Comparison of ENCODE assay signal across 12 mouse cellular contexts in genomic region chr4:139199703-139200340, GRCm38 (mm10). TPM values are rescaled to one million over a fixed set of nuclear protein-coding genes. Genes with fewer than 3 reads are reported as not detected.
DNase-seq lines count a peak whose midpoint lies in the region; ATAC-seq and TF ChIP-seq lines count a peak whose summit lies in the region.
"Had no signal": no experiment of that assay in that cellular context is flagged by ENCODE, and none has a peak within 500 bp of the region (broad histone marks: within the 10 kb centered on the region; RNA-seq: fewer than 3 reads in every experiment).

No protein-coding gene starts in this region.

- H3K9me3 ChIP-seq in liver, embryonic 16.5 days (replicated peaks; ENCODE audit: control insufficient read depth, low read length): no peaks in the 10 kb centered on the region
- no peaks in the 10 kb centered on the region for H3K9me3 ChIP-seq in stomach, postnatal 0 days (ENCODE audit: control insufficient read depth, low read length)
- H3K9me3 ChIP-seq: embryonic facial prominence, embryonic 12.5 days had no signal

- 15% methylated on average over 8 of the region's 8 CpGs for WGBS in liver, embryonic 16.5 days (ENCODE audit: insufficient replicate concordance)
- WGBS in stomach, postnatal 0 days: 88% methylated on average over 8 of the region's 8 CpGs

- no peaks in the 10 kb centered on the region for H3K27me3 ChIP-seq in testis, adult 2 months (ENCODE audit: control insufficient read depth, insufficient read depth, low read length)
- no peaks in the 10 kb centered on the region for H3K27me3 ChIP-seq in liver, embryonic 16.5 days (ENCODE audit: control insufficient read depth, insufficient read depth, low read depth, low read length)
- H3K27me3 ChIP-seq in stomach, postnatal 0 days (ENCODE audit: control insufficient read depth, insufficient read depth, low read length): no peaks in the 10 kb centered on the region
- H3K27me3 ChIP-seq: embryonic facial prominence, embryonic 12.5 days had no signal

- H3K4me2 ChIP-seq in liver, embryonic 16.5 days (ENCODE audit: low read depth, low read length): peak overlapping the region; percentile 36
- no peak overlapping the region for H3K4me2 ChIP-seq in stomach, postnatal 0 days (replicated peaks; ENCODE audit: low read depth)
- H3K4me2 ChIP-seq: embryonic facial prominence, embryonic 12.5 days had no signal

- TF ChIP-seq EP300 in stomach, postnatal 0 days (optimal IDR thresholded peaks at IDR 0.05): no peak

- TF ChIP-seq POLR2A in testis, adult 2 months (IDR thresholded peaks at IDR 0.05; ENCODE audit: control insufficient read depth, low read depth, low read length): no peak

- H3K27ac ChIP-seq in testis, adult 2 months (ENCODE audit: control insufficient read depth, insufficient read depth, low read depth, low read length): peak overlapping the region; percentile 16; the same call in 1 of the 2 replicates
- H3K27ac ChIP-seq in liver, embryonic 16.5 days (ENCODE audit: low read length): peak overlapping the region; percentile 80
- H3K27ac ChIP-seq in stomach, postnatal 0 days (replicated peaks): peak overlapping the region; percentile 40; the same call in 1 of the 2 replicates
- H3K27ac ChIP-seq: embryonic facial prominence, embryonic 12.5 days; hindbrain, postnatal 0 days had no signal

- H3K36me3 ChIP-seq in testis, adult 2 months (ENCODE audit: control insufficient read depth, insufficient read depth, low read length): no peaks in the 10 kb centered on the region
- no peaks in the 10 kb centered on the region for H3K36me3 ChIP-seq in liver, embryonic 16.5 days (ENCODE audit: control insufficient read depth, insufficient read depth)
- H3K36me3 ChIP-seq in stomach, postnatal 0 days (ENCODE audit: control insufficient read depth, insufficient read depth, low read length): no peaks in the 10 kb centered on the region

- no peak overlapping the region for H3K4me3 ChIP-seq in testis, adult 2 months (ENCODE audit: control insufficient read depth, low read depth, low read length)
- H3K4me3 ChIP-seq in liver, embryonic 16.5 days (ENCODE audit: low read depth, low read length): no peak overlapping the region
- H3K4me3 ChIP-seq in stomach, postnatal 0 days (ENCODE audit: low read depth, low read length): no peak overlapping the region
- H3K4me3 ChIP-seq: embryonic facial prominence, embryonic 12.5 days had no signal

- H3K9ac ChIP-seq in liver, embryonic 16.5 days (ENCODE audit: low read depth, low read length): no peak overlapping the region; the same call in 1 of the 2 replicates
- H3K9ac ChIP-seq in stomach, postnatal 0 days (ENCODE audit: low read length): no peak overlapping the region
- H3K9ac ChIP-seq: embryonic facial prominence, embryonic 12.5 days had no signal

- peaks cover 23% of the 10 kb centered on the region for H3K4me1 ChIP-seq in testis, adult 2 months (ENCODE audit: control insufficient read depth, insufficient read depth, low read length)
- H3K4me1 ChIP-seq in liver, embryonic 16.5 days (ENCODE audit: control insufficient read depth, low read depth, low read length): peaks cover 62% of the 10 kb centered on the region
- H3K4me1 ChIP-seq in stomach, postnatal 0 days (replicated peaks; ENCODE audit: control insufficient read depth, insufficient read depth): peaks cover 5% of the 10 kb centered on the region

- TF ChIP-seq CTCF in testis, adult 2 months (IDR thresholded peaks at IDR 0.05; ENCODE audit: control insufficient read depth, insufficient read depth, insufficient replicate concordance, low read depth, low read length): no peak
- TF ChIP-seq CTCF in stomach, postnatal 0 days (IDR thresholded peaks at IDR 0.05; ENCODE audit: low read depth): no peak

- DNase-seq in adrenal gland, adult (ENCODE audit: inconsistent age in 2 of 2, low spot score in 1 of 2): peak; percentile 66 to 76
- DNase-seq in adrenal gland, postnatal 14 days: no peak
- DNase-seq in testis, postnatal 14 days (ENCODE audit: low spot score): no peak
- no peak for DNase-seq in stomach, postnatal 0 days (ENCODE audit: low spot score)
- no peak for DNase-seq in ovary, postnatal 36 days (ENCODE audit: low spot score)
- DNase-seq in ovary, postnatal 10 days (ENCODE audit: low spot score): no peak
- DNase-seq: layer of hippocampus, adult 9-11 months had no signal

- ATAC-seq in liver, embryonic 16.5 days (ENCODE audit: low read depth): no peak
- no peak for ATAC-seq in stomach, postnatal 0 days (ENCODE audit: low FRiP score, low TSS enrichment)
- ATAC-seq: forebrain, embryonic 16.5 days; hindbrain, postnatal 0 days had no signal

RNA-seq across cellular contexts. Expression of gene Capzb, which starts 7.1 kb away (rescaled TPM):
- total RNA-seq in adrenal gland, postnatal 14 days (2021): 316 and 319 TPM in 2 replicates
- polyA plus RNA-seq in testis, adult 2 months (2012; rRNA removed): 286 and 311 TPM in 2 replicates
- 135 and 146 TPM in 2 replicates for polyA plus RNA-seq in liver, embryonic 16.5 days (2015; fragmentation: Nextera tagmentation; extraction: Ambion mirVana)
- 341 and 344 TPM in 2 replicates for polyA plus RNA-seq in stomach, postnatal 0 days (2015; fragmentation: Nextera tagmentation; extraction: Ambion mirVana)

Comparison
In these comparisons a context has a peak if more than half of its experiments do, and no peak if none do; other contexts are left out.
1. DNase-seq: peak in adrenal gland, adult (2 of 2); none in adrenal gland, postnatal 14 days (single experiment), testis, postnatal 14 days (single experiment), stomach, postnatal 0 days (single experiment), ovary, postnatal 36 days (single experiment) and ovary, postnatal 10 days (single experiment).
2. H3K27ac ChIP-seq: peak in every context shown above with its lines; median percentile 80 in liver, embryonic 16.5 days; 40 in stomach, postnatal 0 days; 16 in testis, adult 2 months.